Mouse (Mus musculus) hematopoietic stem cell, adult 5-6 weeks (primary cell): ENCODE results near the gene Zfp493. TPM values are rescaled to one million over a fixed set of nuclear protein-coding genes. Genes with fewer than 3 reads are reported as not detected.
"Not testable (repeated sequence)": the region's sequence is repeated elsewhere in the genome, so short reads cannot be mapped to it uniquely, and the experiment has no call there.

ENCODE experiments used
- ATAC-seq, 2 experiments: fragments of 125-278 bp in 1 of 2; replicated peaks in 1 of 2; 2 replicates each; pipeline ENCODE4 v1.8.0; 2016 to 2017; ENCODE audit warnings: inconsistent platforms in 2 of 2, mild to moderate bottlenecking in 2 of 2, moderate number of reproducible peaks in 2 of 2, low read depth in 1 of 2, moderate TSS enrichment in 1 of 2; ENCODE audit not compliant: low FRiP score in 2 of 2, poor library complexity in 2 of 2, severe bottlenecking in 2 of 2, insufficient read depth in 1 of 2, low TSS enrichment in 1 of 2
- total RNA-seq: library from RNA; stranded (forward); fragments of 172-1452, 232-1000 nt; gene quantifications from 2 replicates; pipeline ENCODE4 v1.2.3, GENCODE M21; 2017

Gene Zfp493
- total RNA-seq, 1 experiment from 2014 or later, result 5.8 TPM

- ATAC-seq, result peak; percentile 84 to 88
Observed at GRCm38 (mm10) chr13:67830911-67831336, 51.4 kb downstream of the Zfp493 start, which contains the start of gene Gm10037. Gene Gm10037, plus strand, starts transcription at chr13:67831106.

GRCm38 (mm10) chr13:67833137-67833536 is 53.6 kb downstream of the Zfp493 start:
- ATAC-seq, result not testable (repeated sequence)

Other genes starting within 250 kb of the Zfp493 start
- 13.8 and 34.3 TPM in 2 replicates for gene Zfp748, start 225.9 kb upstream of the Zfp493 start, total RNA-seq
- gene Zfp729b, start 170.0 kb upstream of the Zfp493 start, total RNA-seq, result 23.4 and 31.7 TPM in 2 replicates
- gene Gm49345, start 141.9 kb upstream of the Zfp493 start, total RNA-seq, result not detected in 2 replicates
- 17.4 and 21.3 TPM in 2 replicates for gene Zfp729a, start 141.9 kb upstream of the Zfp493 start, total RNA-seq
- gene Zfp738, start 92.6 kb upstream of the Zfp493 start, total RNA-seq, result 32.5 and 35.5 TPM in 2 replicates
- gene Zfp65, start 50.5 kb upstream of the Zfp493 start, total RNA-seq, result 23.2 and 29.6 TPM in 2 replicates
- gene Zfp85, start 24.5 kb upstream of the Zfp493 start, total RNA-seq, result 8.0 and 13.4 TPM in 2 replicates
- 9.3 and 12.4 TPM in 2 replicates for gene Zfp273, start 34.0 kb downstream of the Zfp493 start, total RNA-seq
- 4.0 TPM in 1 of 2 replicates, not detected in the other for gene Gm10037, start 51.4 kb downstream of the Zfp493 start, total RNA-seq
- not detected in 2 replicates for gene BC048507, start 83.6 kb downstream of the Zfp493 start, total RNA-seq